Mouse (Mus musculus): ENCODE results near the gene Adamts2.

Adamts2 gene

GRCm38 (mm10) chr11:50734129-50734528, 132.2 kb downstream of the Adamts2 start:
- DNase-seq (ENCODE audit: low read depth), result no peak

GRCm38 (mm10) chr11:50736548-50736947, 134.7 kb downstream of the Adamts2 start:
- DNase-seq (ENCODE audit: low read depth), result no peak

- no peak for DNase-seq (ENCODE audit: low read depth)
These were observed 136.6 kb downstream of the Adamts2 start for GRCm38 (mm10) chr11:50738436-50738835.

GRCm38 (mm10) chr11:50739453-50739852, 137.6 kb downstream of the Adamts2 start:
- no peak for DNase-seq (ENCODE audit: low read depth)

GRCm38 (mm10) chr11:50742146-50742545, 140.3 kb downstream of the Adamts2 start:
- no peak for DNase-seq (ENCODE audit: low read depth)

- no peak for DNase-seq (ENCODE audit: low read depth)
These were observed 143.1 kb downstream of the Adamts2 start for GRCm38 (mm10) chr11:50744971-50745370.

- no peak for DNase-seq (ENCODE audit: low read depth)
These were observed 144.6 kb downstream of the Adamts2 start for GRCm38 (mm10) chr11:50746508-50746907.

GRCm38 (mm10) chr11:50750983-50751585, 149.2 kb downstream of the Adamts2 start:
- DNase-seq (ENCODE audit: low read depth), result no peak

- DNase-seq (ENCODE audit: low read depth), result peak; percentile 14
These were observed 155.9 kb downstream of the Adamts2 start for GRCm38 (mm10) chr11:50757741-50758140.

- DNase-seq (ENCODE audit: low read depth), result no peak
These were observed 164.6 kb downstream of the Adamts2 start for GRCm38 (mm10) chr11:50766461-50766860.

- DNase-seq (ENCODE audit: low read depth), result peak; percentile 46
These were observed 165.2 kb downstream of the Adamts2 start for GRCm38 (mm10) chr11:50767039-50767438.

GRCm38 (mm10) chr11:50768995-50769749, 167.3 kb downstream of the Adamts2 start:
- DNase-seq (ENCODE audit: low read depth), result peak; percentile 78

- DNase-seq (ENCODE audit: low read depth), result no peak
These were observed 169.1 kb downstream of the Adamts2 start for GRCm38 (mm10) chr11:50771006-50771405.

- no peak for DNase-seq (ENCODE audit: low read depth)
These were observed 195.8 kb downstream of the Adamts2 start for GRCm38 (mm10) chr11:50797674-50798073.

GRCm38 (mm10) chr11:50798836-50799235, 197.0 kb downstream of the Adamts2 start:
- no peak for DNase-seq (ENCODE audit: low read depth)

GRCm38 (mm10) chr11:50814233-50814632, 212.3 kb downstream of the Adamts2 start:
- DNase-seq (ENCODE audit: low read depth), result no peak

- DNase-seq (ENCODE audit: low read depth), result no peak
These were observed 224.3 kb downstream of the Adamts2 start for GRCm38 (mm10) chr11:50826214-50826613.

GRCm38 (mm10) chr11:50827010-50827953, 225.4 kb downstream of the Adamts2 start, which contains the start of gene Zfp354c:
TSS of gene Zfp354c (minus strand) at chr11:50827724.
- DNase-seq (ENCODE audit: low read depth), result no peak

- DNase-seq (ENCODE audit: low read depth), result no peak
These were observed 233.8 kb downstream of the Adamts2 start for GRCm38 (mm10) chr11:50835727-50836126.

- DNase-seq (ENCODE audit: low read depth), result no peak
These were observed 239.3 kb downstream of the Adamts2 start, which contains the start of gene Zfp879 for GRCm38 (mm10) chr11:50841023-50841735. TSS of gene Zfp879 (minus strand) at chr11:50841552.

- DNase-seq (ENCODE audit: low read depth), result no peak
These were observed 244.1 kb downstream of the Adamts2 start for GRCm38 (mm10) chr11:50845951-50846350.

GRCm38 (mm10) chr11:50847047-50847446, 245.2 kb downstream of the Adamts2 start:
- DNase-seq (ENCODE audit: low read depth), result no peak
